Mouse (Mus musculus) layer of hippocampus, adult 9-11 months (tissue): ENCODE data around the gene Tgm6.
A peak's percentile ranks its signal among the peaks of the same experiment; 100 is the strongest.

Experiments used
- DNase-seq: peaks from one replicate; pipeline ENCODE4 v3.0.0; 2022

Tgm6 gene

GRCm38 (mm10) chr2:130112116-130112515, at the start of gene Tgm6:
Tgm6 (plus strand) TSS chr2:130112416.
- DNase-seq: no peak

GRCm38 (mm10) chr2:130068228-130068627, 44.0 kb upstream of the Tgm6 start:
- DNase-seq: peak; percentile 22

GRCm38 (mm10) chr2:130070396-130070795, 41.8 kb upstream of the Tgm6 start:
- DNase-seq: no peak

GRCm38 (mm10) chr2:130112804-130113203, 588 bp downstream of the Tgm6 start:
- no peak for DNase-seq

GRCm38 (mm10) chr2:130113379-130113778, 1.2 kb downstream of the Tgm6 start:
- DNase-seq: no peak

- no peak for DNase-seq
Observed at GRCm38 (mm10) chr2:130118649-130119048, 6.4 kb downstream of the Tgm6 start.

GRCm38 (mm10) chr2:130125279-130126059, 13.3 kb downstream of the Tgm6 start:
- DNase-seq: no peak

- no peak for DNase-seq
Observed at GRCm38 (mm10) chr2:130126073-130126472, 13.9 kb downstream of the Tgm6 start.

- no peak for DNase-seq
Observed at GRCm38 (mm10) chr2:130129687-130130086, 17.5 kb downstream of the Tgm6 start.

- no peak for DNase-seq
Observed at GRCm38 (mm10) chr2:130143011-130143410, 30.8 kb downstream of the Tgm6 start.

- no peak for DNase-seq
Observed at GRCm38 (mm10) chr2:130144703-130145324, 32.6 kb downstream of the Tgm6 start.

- no peak for DNase-seq
Observed at GRCm38 (mm10) chr2:130146089-130146668, 34.0 kb downstream of the Tgm6 start.

GRCm38 (mm10) chr2:130155171-130155570, 43.0 kb downstream of the Tgm6 start:
- DNase-seq: no peak

- DNase-seq: no peak
Observed at GRCm38 (mm10) chr2:130155851-130156250, 43.6 kb downstream of the Tgm6 start.

GRCm38 (mm10) chr2:130157231-130158087, 45.2 kb downstream of the Tgm6 start:
- DNase-seq: no peak

GRCm38 (mm10) chr2:130158088-130158437, 45.8 kb downstream of the Tgm6 start:
- no peak for DNase-seq

GRCm38 (mm10) chr2:130162701-130163100, 50.5 kb downstream of the Tgm6 start:
- no peak for DNase-seq

- DNase-seq: peak; percentile 76
Observed at GRCm38 (mm10) chr2:130166311-130167214, 54.3 kb downstream of the Tgm6 start.

GRCm38 (mm10) chr2:130167861-130168260, 55.6 kb downstream of the Tgm6 start:
- DNase-seq: peak; percentile 41

GRCm38 (mm10) chr2:130171674-130172073, 59.5 kb downstream of the Tgm6 start:
- DNase-seq: no peak

- no peak for DNase-seq
Observed at GRCm38 (mm10) chr2:130176820-130177219, 64.6 kb downstream of the Tgm6 start.

- DNase-seq: no peak
Observed at GRCm38 (mm10) chr2:130178381-130178705, 66.1 kb downstream of the Tgm6 start.
